Mouse (Mus musculus) cerebellum, postnatal 25 days (tissue): ENCODE results near the gene Gm17581.

Source experiments
- DNase-seq, 2 experiments: peaks; one replicate each; pipeline ENCODE4 v3.0.0; 2021; ENCODE audit warnings: mixed read lengths in 2 of 2

Gm17581 gene

GRCm38 (mm10) chr2:155691336-155691722 is 44.3 kb downstream of the Gm17581 start:
- no peak for DNase-seq

- DNase-seq: no peak
Observed at GRCm38 (mm10) chr2:155689211-155689610, 46.5 kb downstream of the Gm17581 start.

GRCm38 (mm10) chr2:155687746-155688145 is 47.9 kb downstream of the Gm17581 start:
- DNase-seq: no peak

GRCm38 (mm10) chr2:155686572-155686971 is 49.1 kb downstream of the Gm17581 start:
- DNase-seq: no peak
